Comparison of ENCODE assay signal across 9 mouse cellular contexts in genomic region chr14:60086808-60087725, GRCm38 (mm10).
DNase-seq lines count a peak whose midpoint lies in the region; ATAC-seq lines count a peak whose summit lies in the region.
"Had no signal": no experiment of that assay in that cellular context is flagged by ENCODE, and none has a peak within 500 bp of the region (broad histone marks: within the 10 kb centered on the region; RNA-seq: fewer than 3 reads in every experiment).

No protein-coding gene starts in this region.

- no peaks in the 10 kb centered on the region for H3K36me3 ChIP-seq in heart, embryonic 15.5 days
- H3K36me3 ChIP-seq in forebrain, embryonic 14.5 days (ENCODE audit: control insufficient read depth, insufficient read depth, low read length): no peaks in the 10 kb centered on the region

- 12% methylated on average over 29 of the region's 33 CpGs for WGBS in heart, embryonic 15.5 days
- 11% methylated on average over 33 of the region's 33 CpGs for WGBS in forebrain, embryonic 14.5 days
- 12% methylated on average over 32 of the region's 33 CpGs for WGBS in large intestine, adult 2 months

- H3K4me3 ChIP-seq in heart, embryonic 15.5 days: peak overlapping the region; percentile 47
- H3K4me3 ChIP-seq in forebrain, embryonic 14.5 days (ENCODE audit: low read depth, low read length): peak overlapping the region; percentile 52

- 0 out of 2 replicates have a peak overlapping the region, but pooled peaks have one; percentile 38 for H3K9ac ChIP-seq in heart, embryonic 15.5 days
- peak overlapping the region; percentile 76 for H3K9ac ChIP-seq in forebrain, embryonic 14.5 days (ENCODE audit: low read length)

- peak overlapping the region; percentile 77 for H3K4me2 ChIP-seq in heart, embryonic 15.5 days
- peak overlapping the region; percentile 79 for H3K4me2 ChIP-seq in forebrain, embryonic 14.5 days (ENCODE audit: low read length)

- H3K9me3 ChIP-seq in heart, embryonic 15.5 days (replicated peaks): no peaks in the 10 kb centered on the region
- H3K9me3 ChIP-seq in forebrain, embryonic 14.5 days (replicated peaks; ENCODE audit: control insufficient read depth, low read length): no peaks in the 10 kb centered on the region

- peak; percentile 47 for ATAC-seq in heart, embryonic 15.5 days (replicated peaks; ENCODE audit: insufficient number of reproducible peaks, insufficient read depth, low FRiP score, low read depth)
- peak; percentile 95 for ATAC-seq in forebrain, embryonic 14.5 days
- ATAC-seq: Patski had no signal

- no peak for DNase-seq in heart, adult 8-10 months (ENCODE audit: low spot score)
- peak; percentile 79 for DNase-seq in cerebellum, adult 11 months
- DNase-seq in forebrain, embryonic 14.5 days (ENCODE audit: low spot score): peak; percentile 78
- peak; percentile 8 for DNase-seq in large intestine, adult 2 months (ENCODE audit: low read depth, low spot score)
- peak; percentile 10 for DNase-seq in lung, postnatal 14 days
- peak; percentile 52 for DNase-seq in retina, postnatal 7 days (ENCODE audit: low read depth, low spot score)
- DNase-seq in MN1 (ENCODE audit: low spot score): no peak

- peaks cover 7% of the 10 kb centered on the region; the same call in 1 of the 2 replicates for H3K27me3 ChIP-seq in heart, embryonic 15.5 days
- H3K27me3 ChIP-seq in forebrain, embryonic 14.5 days (replicated peaks; ENCODE audit: control insufficient read depth, insufficient read depth, low read length): no peaks in the 10 kb centered on the region

- no peak overlapping the region for H3K27ac ChIP-seq in heart, embryonic 15.5 days
- no peak overlapping the region; the same call in 1 of the 2 replicates for H3K27ac ChIP-seq in forebrain, embryonic 14.5 days (ENCODE audit: low read depth, low read length)

- H3K4me1 ChIP-seq in heart, embryonic 15.5 days (replicated peaks): peaks cover 7% of the 10 kb centered on the region
- H3K4me1 ChIP-seq in forebrain, embryonic 14.5 days (ENCODE audit: control insufficient read depth, insufficient read depth, low read length): peaks cover 5% of the 10 kb centered on the region; the same call in 1 of the 2 replicates

Comparison
In these comparisons a context has a peak if more than half of its experiments do, and no peak if none do; other contexts are left out.
1. DNase-seq: peak in cerebellum, adult 11 months (single experiment), forebrain, embryonic 14.5 days (single experiment), large intestine, adult 2 months (single experiment), lung, postnatal 14 days (single experiment) and retina, postnatal 7 days (single experiment); none in heart, adult 8-10 months (single experiment) and MN1 (single experiment).